Mouse (Mus musculus) midbrain, embryonic 15.5 days (tissue): ENCODE measurements around the gene Xlr5b. TPM values are rescaled to one million over a fixed set of nuclear protein-coding genes. Genes with fewer than 3 reads are reported as not detected.
"Not testable (repeated sequence)": the region's sequence is repeated elsewhere in the genome, so short reads cannot be mapped to it uniquely, and the experiment has no call there.

Source experiments
- ATAC-seq: fragments of 200-750 bp; cut with Nextera tagmentation; replicated peaks from 2 replicates; pipeline ENCODE4 v1.8.0; 2017; ENCODE audit warnings: moderate TSS enrichment
- H3K27ac ChIP-seq: fragments of 300-500 bp; sonication (generic); 2 replicates; pipeline ENCODE4 v1.5.1; 2015; ENCODE audit warnings: mild to moderate bottlenecking, inconsistent platforms
- H3K27me3 ChIP-seq: fragments of 300-500 bp; sonication (generic); replicated peaks from 2 replicates; pipeline ENCODE4 v1.6.1; 2015; ENCODE audit warnings: inconsistent platforms
- H3K36me3 ChIP-seq: fragments of 300-500 bp; sonication (generic); replicated peaks from 2 replicates; pipeline ENCODE4 v1.6.1; 2015; ENCODE audit warnings: inconsistent platforms
- H3K4me1 ChIP-seq: fragments of 300-500 bp; sonication (generic); 2 replicates; pipeline ENCODE4 v1.6.1; 2015; ENCODE audit warnings: inconsistent platforms
- H3K4me2 ChIP-seq: fragments of 300-500 bp; sonication (generic); 2 replicates; pipeline ENCODE4 v1.6.1; 2015; ENCODE audit warnings: inconsistent platforms, mild to moderate bottlenecking, moderate library complexity
- H3K4me3 ChIP-seq: fragments of 300-500 bp; sonication (generic); 2 replicates; pipeline ENCODE4 v1.5.1; 2015; ENCODE audit warnings: mild to moderate bottlenecking, inconsistent platforms
- H3K9ac ChIP-seq: fragments of 300-500 bp; sonication (generic); 2 replicates; pipeline ENCODE4 v1.6.1; 2015; ENCODE audit warnings: mild to moderate bottlenecking, inconsistent platforms
- H3K9me3 ChIP-seq: fragments of 300-500 bp; sonication (generic); 2 replicates; pipeline ENCODE4 v1.6.1; 2016; ENCODE audit warnings: inconsistent platforms
- WGBS: fragments of 180-500 bp; shearing (Covaris S2); methylation state at CpG from one replicate; pipeline ENCODE4 v1.1.7; 2015; ENCODE audit warnings: mixed read lengths; 5-methylcytosine and 5-hydroxymethylcytosine counted together
- polyA plus RNA-seq: library from polyadenylated mRNA; unstranded; fragments of >200 nt; fragmentation: Nextera tagmentation; extraction: Ambion mirVana; gene quantifications from 2 replicates; pipeline ENCODE4 v1.2.1, GENCODE M21; 2015

Xlr5b gene
- not detected in 2 replicates for polyA plus RNA-seq

DNA sequence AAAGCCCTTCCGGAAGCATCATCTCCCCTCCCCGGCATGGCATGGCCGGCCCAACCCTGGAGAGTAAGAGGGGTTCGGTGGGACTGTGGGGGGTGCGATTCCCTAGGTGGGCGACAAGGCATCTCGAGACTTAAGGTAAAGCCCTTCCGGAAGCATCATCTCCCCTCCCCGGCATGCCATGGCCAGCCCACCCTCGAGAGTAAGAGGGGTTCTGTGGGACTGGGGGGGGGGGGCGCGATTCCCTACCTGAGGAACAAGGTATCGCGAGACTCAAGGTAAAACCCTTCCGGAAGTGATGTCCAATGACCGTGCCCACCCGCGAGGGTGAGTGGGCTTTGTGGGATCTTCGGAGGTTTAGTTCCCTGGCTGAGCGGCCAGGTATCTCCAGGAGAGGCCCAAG, at the start of gene Xlr5b:
Gene Xlr5b, plus strand, starts transcription at position 301 of the 400 bp plus-strand sequence.
- H3K4me1 ChIP-seq, H3K4me2 ChIP-seq, H3K36me3 ChIP-seq, ATAC-seq, H3K9me3 ChIP-seq, H3K27ac ChIP-seq, H3K9ac ChIP-seq, H3K27me3 ChIP-seq, H3K4me3 ChIP-seq: not testable (repeated sequence)
- no CpG with 5 or more reads among the region's 20 CpGs for WGBS

DNA sequence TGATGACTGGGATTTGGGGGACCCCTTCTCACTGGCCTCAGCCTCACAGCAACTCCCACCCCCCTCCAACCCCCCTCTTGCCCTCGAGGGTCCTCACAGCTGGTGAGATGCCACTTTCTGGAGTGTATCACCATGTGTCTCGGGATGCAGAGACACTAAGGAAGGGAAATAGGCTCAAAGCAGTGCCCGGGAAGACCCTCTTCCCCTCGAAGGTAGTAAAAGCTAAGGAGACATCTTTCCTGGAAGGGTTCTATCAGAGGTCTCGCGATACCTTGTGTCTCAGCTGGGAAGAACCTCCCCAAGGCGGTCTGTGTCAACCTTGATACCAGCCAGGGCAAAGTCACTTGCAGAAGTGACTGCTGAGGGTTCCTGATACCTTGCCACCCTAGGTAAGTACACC, 31.8 kb upstream of the Xlr5b start, which contains the start of gene Gm14685:
Gene Gm14685, plus strand, starts transcription at position 301 of the 400 bp plus-strand sequence.
- not testable (repeated sequence) for H3K4me1 ChIP-seq, H3K9ac ChIP-seq, H3K36me3 ChIP-seq, H3K27ac ChIP-seq, H3K9me3 ChIP-seq, H3K4me3 ChIP-seq, ATAC-seq, H3K4me2 ChIP-seq, H3K27me3 ChIP-seq
- no CpG with 5 or more reads among the region's 7 CpGs for WGBS

DNA sequence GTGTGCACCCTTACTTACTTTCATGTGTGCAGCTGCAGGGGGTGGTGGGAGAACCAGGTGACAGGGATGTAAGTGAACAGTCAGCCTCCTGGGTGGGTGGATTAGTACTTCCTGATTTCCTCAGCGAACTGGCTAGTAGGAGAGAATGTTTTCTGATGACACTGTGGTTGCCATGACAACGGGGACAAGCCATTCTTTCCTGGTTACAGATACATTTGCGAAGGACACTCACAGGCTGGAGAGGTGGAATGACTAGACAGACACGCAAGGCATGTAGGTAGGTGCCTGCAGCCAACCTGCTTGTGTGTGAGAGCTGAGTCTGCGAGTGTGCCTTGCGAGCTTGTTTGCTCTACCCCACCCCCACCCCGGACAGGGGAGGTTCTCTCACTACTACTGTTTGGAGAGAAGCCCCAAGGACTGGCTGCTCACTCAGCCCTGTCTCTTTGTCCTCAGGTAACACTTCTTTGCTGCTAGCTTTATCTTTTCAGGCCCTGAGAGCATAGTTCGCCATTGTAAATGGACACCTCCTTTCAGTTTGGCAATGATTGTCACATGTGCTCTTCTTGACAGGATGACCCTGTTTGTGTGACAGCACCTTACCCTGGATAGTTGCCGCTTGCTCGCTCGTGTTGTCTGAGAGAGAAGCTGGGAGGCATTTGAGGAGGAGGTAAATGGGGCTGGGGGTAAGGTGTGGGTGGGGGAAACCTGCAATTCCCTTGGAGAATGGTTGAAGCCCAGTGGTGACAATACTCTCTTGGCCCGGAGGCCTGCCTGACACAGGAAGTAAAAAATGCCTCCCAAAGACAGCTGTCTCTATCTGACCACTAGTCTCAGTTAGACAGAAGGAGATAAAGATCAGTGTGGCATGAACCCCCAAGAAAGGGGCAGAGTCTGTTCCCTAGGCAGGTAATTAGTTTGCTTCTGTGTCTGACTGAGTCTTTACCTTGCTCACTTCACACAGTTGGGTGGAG, 25.5 kb upstream of the Xlr5b start:
- WGBS, result no CpG with 5 or more reads among the region's 12 CpGs

DNA sequence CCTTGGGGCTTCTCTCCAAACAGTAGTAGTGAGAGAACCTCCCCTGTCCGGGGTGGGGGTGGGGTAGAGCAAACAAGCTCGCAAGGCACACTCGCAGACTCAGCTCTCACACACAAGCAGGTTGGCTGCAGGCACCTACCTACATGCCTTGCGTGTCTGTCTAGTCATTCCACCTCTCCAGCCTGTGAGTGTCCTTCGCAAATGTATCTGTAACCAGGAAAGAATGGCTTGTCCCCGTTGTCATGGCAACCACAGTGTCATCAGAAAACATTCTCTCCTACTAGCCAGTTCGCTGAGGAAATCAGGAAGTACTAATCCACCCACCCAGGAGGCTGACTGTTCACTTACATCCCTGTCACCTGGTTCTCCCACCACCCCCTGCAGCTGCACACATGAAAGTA, 5.4 kb upstream of the Xlr5b start:
- not testable (repeated sequence) for H3K4me3 ChIP-seq, H3K9me3 ChIP-seq, H3K27me3 ChIP-seq, H3K27ac ChIP-seq, H3K9ac ChIP-seq, H3K4me2 ChIP-seq, H3K4me1 ChIP-seq, H3K36me3 ChIP-seq
- no CpG with 5 or more reads among the region's 7 CpGs for WGBS
- peak; percentile 95 for ATAC-seq

More for the DNA sequence above, 25.5 kb upstream of the Xlr5b start:
- ATAC-seq, result peak; percentile 94
- not testable (repeated sequence) for H3K4me3 ChIP-seq, H3K36me3 ChIP-seq, H3K27ac ChIP-seq, H3K27me3 ChIP-seq, H3K4me2 ChIP-seq, H3K9me3 ChIP-seq, H3K4me1 ChIP-seq, H3K9ac ChIP-seq

DNA sequence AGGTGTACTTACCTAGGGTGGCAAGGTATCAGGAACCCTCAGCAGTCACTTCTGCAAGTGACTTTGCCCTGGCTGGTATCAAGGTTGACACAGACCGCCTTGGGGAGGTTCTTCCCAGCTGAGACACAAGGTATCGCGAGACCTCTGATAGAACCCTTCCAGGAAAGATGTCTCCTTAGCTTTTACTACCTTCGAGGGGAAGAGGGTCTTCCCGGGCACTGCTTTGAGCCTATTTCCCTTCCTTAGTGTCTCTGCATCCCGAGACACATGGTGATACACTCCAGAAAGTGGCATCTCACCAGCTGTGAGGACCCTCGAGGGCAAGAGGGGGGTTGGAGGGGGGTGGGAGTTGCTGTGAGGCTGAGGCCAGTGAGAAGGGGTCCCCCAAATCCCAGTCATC, 754 bp downstream of the Xlr5b start, which contains the start of gene DXBay18:
Gene DXBay18, minus strand, starts transcription at position 101 of the 400 bp plus-strand sequence.
- not testable (repeated sequence) for H3K27ac ChIP-seq, H3K9ac ChIP-seq, H3K4me2 ChIP-seq, ATAC-seq, H3K4me1 ChIP-seq, H3K36me3 ChIP-seq, H3K27me3 ChIP-seq, H3K9me3 ChIP-seq, H3K4me3 ChIP-seq
- no CpG with 5 or more reads among the region's 7 CpGs for WGBS

DNA sequence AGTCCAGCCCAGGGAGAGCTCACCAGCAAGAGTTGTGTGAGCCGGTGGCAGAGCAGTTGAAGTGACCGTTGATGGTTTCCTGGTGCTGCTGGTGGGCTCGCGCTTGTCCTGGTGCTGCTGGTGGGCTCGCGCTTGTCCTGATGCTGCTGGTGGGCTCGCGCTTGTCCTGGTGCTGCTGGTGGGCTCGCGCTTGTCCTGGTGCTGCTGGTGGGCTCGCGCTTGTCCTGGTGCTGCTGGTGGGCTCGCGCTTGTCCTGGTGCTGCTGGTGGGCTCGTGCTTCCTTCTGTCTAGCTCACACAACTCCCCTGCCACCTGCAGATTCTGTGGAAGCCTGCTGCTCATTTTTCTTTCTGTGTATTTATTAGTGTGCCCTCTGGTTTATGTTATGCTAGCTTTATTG, 28.3 kb downstream of the Xlr5b start, which contains the start of gene Spin2d:
Gene Spin2d, minus strand, starts transcription at position 101 of the 400 bp plus-strand sequence.
- not testable (repeated sequence) for H3K9ac ChIP-seq, ATAC-seq, H3K9me3 ChIP-seq, H3K4me3 ChIP-seq, H3K27me3 ChIP-seq, H3K4me2 ChIP-seq, H3K4me1 ChIP-seq, H3K27ac ChIP-seq, H3K36me3 ChIP-seq
- 88% methylated on average over 4 of the region's 15 CpGs for WGBS

DNA sequence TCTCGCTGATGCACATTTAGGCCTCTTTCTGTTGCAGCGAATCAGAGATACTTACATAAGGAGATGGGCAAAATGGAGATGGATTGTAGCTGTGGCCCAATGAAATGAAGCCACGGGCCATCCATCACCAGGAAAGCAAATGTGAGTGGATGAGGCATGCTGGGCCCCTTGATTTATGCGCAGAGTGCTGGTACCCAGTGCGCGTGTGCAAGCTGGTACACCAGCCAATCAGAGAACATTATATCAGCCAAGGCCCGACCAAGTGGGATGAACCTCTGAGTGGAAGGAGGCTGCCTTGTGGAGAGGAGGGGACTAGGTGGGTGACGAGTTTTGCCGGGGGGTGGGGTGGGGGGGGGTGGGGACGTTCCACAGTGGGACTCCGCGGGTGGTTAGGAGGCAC, 43.3 kb downstream of the Xlr5b start, which contains the start of gene Xlr3b:
Gene Xlr3b, plus strand, starts transcription at position 274 of the 400 bp plus-strand sequence.
- not testable (repeated sequence) for H3K4me3 ChIP-seq, H3K9ac ChIP-seq, H3K27me3 ChIP-seq, H3K27ac ChIP-seq, H3K4me2 ChIP-seq, H3K4me1 ChIP-seq, H3K36me3 ChIP-seq, H3K9me3 ChIP-seq
- ATAC-seq, result peak; percentile 80
- 75% methylated on average over 12 of the region's 12 CpGs for WGBS

Other genes starting within 250 kb of the Xlr5b start
- gene Cetn2, start 230.4 kb upstream of the Xlr5b start, polyA plus RNA-seq, result 63.2 and 63.5 TPM in 2 replicates
- gene Nsdhl, start 230.2 kb upstream of the Xlr5b start, polyA plus RNA-seq, result 46.9 and 50.2 TPM in 2 replicates
- gene Zfp185, start 161.5 kb upstream of the Xlr5b start, polyA plus RNA-seq, result 0.78 and 1.1 TPM in 2 replicates
- 0.10 and 0.22 TPM in 2 replicates for gene Pnma5, start 111.7 kb upstream of the Xlr5b start, polyA plus RNA-seq
- gene Pnma3, start 84.0 kb upstream of the Xlr5b start, polyA plus RNA-seq, result 4.9 and 5.0 TPM in 2 replicates
- gene Xlr4a, start 66.3 kb upstream of the Xlr5b start, polyA plus RNA-seq, result 0.88 and 1.6 TPM in 2 replicates
- 5.5 and 7.2 TPM in 2 replicates for gene Xlr3a, start 51.7 kb upstream of the Xlr5b start, polyA plus RNA-seq
- 2.0 and 2.4 TPM in 2 replicates for gene Gm14685, start 31.7 kb upstream of the Xlr5b start, polyA plus RNA-seq
- gene DXBay18, start 654 bp downstream of the Xlr5b start, polyA plus RNA-seq, result 0.87 and 1.5 TPM in 2 replicates
- gene Spin2d, start 28.2 kb downstream of the Xlr5b start, polyA plus RNA-seq, result not detected in 2 replicates
- gene Xlr3b, start 43.4 kb downstream of the Xlr5b start, polyA plus RNA-seq, result 17.2 and 18.1 TPM in 2 replicates
- gene Xlr4b, start 65.5 kb downstream of the Xlr5b start, polyA plus RNA-seq, result 0.57 and 1.4 TPM in 2 replicates
- gene F8a, start 79.5 kb downstream of the Xlr5b start, polyA plus RNA-seq, result 33.6 and 33.8 TPM in 2 replicates
- 0.32 and 0.43 TPM in 2 replicates for gene Xlr4c, start 94.3 kb downstream of the Xlr5b start, polyA plus RNA-seq
- gene Xlr3c, start 116.6 kb downstream of the Xlr5b start, polyA plus RNA-seq, result 0.13 TPM in 2 replicates
- gene Xlr5a, start 144.2 kb downstream of the Xlr5b start, polyA plus RNA-seq, result not detected in 2 replicates
- not detected in 2 replicates for gene Xlr5c, start 144.2 kb downstream of the Xlr5b start, polyA plus RNA-seq
- not detected in 2 replicates for gene Gm45015, start 188.0 kb downstream of the Xlr5b start, polyA plus RNA-seq
- gene Zfp275, start 193.8 kb downstream of the Xlr5b start, polyA plus RNA-seq, result 10.3 and 10.5 TPM in 2 replicates
- not detected in 2 replicates for gene Gm18336, start 249.9 kb downstream of the Xlr5b start, polyA plus RNA-seq